Mouse (Mus musculus): Measurements from ENCODE around the gene Dctn3.

- no peak for TF ChIP-seq POLR2A (IDR thresholded peaks at IDR 0.05; ENCODE audit: borderline replicate concordance, insufficient read depth, low read length)
- no peak for TF ChIP-seq CTCF (IDR thresholded peaks at IDR 0.05; ENCODE audit: borderline replicate concordance, insufficient read depth, low read depth, low read length)
These were observed 50.9 kb downstream of the Dctn3 start for GRCm38 (mm10) chr4:41671963-41672480.
